Mouse (Mus musculus) embryo, embryonic 11 days (tissue): ENCODE results near the gene Supt6.

Experiments
- DNase-seq: peaks from one replicate; pipeline ENCODE4 v3.0.0-alpha.2; 2015

Gene Supt6

DNA sequence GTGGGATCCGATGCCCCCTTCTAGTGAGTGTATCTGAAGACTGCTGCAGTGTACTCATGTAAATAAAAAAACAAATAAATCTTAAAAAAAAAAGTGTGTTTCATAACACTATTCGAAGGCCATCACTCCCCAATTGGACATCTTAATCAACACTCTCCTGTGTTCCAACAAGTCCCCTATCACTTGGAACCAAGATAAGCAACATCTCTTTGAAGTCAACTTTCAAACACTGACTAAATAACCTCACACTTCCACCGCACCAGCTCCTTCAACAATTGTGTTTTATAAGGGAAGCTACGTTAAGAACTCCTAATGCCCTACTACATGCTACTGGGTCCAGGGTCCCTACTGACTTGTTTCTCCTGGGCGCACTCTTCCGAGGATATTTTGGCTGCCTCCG lies 63.3 kb downstream of the Supt6 start:
- DNase-seq, result no peak

DNA sequence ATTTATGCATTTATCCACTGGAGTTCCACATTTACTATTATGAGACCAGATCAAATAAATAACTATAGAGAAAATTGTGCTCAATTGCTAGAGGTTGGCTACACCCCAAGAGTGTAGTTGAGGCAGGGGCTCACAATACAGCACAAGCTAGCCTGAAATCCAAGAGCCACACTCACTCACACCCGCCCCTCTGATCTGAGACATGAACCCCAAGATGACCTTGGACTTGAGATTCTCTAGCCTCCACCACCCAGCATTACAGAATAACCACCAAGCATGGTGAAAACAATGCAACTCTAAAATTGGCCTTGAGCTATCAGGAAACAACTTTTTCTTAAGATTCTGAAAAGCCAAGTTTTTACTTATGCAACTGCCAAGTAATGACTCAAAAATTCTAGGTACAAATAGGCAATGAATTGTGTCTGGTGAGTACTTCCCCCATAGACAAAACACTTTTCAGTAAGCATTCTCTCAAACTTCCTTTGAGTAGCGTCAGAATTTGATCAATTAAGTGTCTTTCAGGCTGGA lies 63.9 kb downstream of the Supt6 start:
- no peak for DNase-seq

DNA sequence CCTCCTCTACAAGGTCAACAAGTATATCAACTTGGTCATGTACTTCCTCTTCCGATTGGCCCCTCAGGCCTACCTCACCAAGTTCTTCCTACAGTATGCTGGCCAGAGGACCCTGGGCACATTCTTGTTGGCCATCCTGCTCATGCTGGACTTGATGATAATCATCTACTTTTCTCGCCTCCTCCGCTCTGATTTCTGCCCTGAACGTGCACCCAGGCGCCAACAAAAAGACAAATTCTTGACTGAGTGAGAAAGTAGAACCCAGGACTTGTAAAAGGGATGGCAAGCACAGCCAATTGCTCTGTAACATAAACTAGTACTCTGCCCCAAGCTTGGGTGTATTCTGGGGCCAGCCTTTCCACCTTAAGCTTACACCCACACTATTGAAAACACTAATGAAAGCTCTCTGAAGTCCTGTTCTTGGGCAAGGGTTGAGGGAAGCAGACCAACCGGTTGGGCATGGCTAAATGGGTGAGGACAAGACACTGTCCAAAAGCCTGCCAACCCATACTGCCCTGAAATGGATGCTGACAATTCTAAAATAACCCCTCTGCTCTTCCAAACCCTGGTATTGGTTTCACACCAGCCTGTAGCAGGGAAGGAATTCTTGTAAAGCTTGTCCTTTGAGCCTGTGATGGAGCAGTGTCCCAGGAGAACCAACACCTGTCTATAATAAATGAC lies 65.6 kb downstream of the Supt6 start:
- no peak for DNase-seq

DNA sequence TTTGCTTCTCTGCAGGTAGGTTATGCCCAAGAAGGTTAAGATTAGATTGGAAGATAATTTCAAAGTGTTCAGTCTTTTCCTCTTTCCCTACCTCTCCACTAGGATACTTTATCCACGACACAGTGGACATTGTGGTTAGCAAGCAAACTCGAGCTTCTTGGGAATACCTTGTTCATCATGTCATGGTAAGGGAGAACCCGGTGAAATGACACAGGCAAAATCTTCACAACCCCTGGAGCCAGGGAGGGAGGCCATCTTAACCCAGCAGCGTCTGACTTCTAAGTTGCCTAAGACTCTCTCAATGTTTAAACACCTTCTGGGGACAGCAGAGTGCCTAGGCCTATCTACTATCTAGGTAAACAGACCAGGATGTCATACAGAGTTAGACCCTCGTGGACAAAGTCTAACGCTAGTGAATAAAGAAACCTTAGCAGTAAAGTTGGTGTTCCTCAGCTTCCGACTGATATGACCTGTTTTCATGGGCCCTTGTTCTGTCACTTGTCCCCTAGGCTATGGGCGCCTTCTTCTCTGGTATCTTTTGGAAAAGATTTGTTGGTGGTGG lies 66.3 kb downstream of the Supt6 start:
- DNase-seq, result no peak

DNA sequence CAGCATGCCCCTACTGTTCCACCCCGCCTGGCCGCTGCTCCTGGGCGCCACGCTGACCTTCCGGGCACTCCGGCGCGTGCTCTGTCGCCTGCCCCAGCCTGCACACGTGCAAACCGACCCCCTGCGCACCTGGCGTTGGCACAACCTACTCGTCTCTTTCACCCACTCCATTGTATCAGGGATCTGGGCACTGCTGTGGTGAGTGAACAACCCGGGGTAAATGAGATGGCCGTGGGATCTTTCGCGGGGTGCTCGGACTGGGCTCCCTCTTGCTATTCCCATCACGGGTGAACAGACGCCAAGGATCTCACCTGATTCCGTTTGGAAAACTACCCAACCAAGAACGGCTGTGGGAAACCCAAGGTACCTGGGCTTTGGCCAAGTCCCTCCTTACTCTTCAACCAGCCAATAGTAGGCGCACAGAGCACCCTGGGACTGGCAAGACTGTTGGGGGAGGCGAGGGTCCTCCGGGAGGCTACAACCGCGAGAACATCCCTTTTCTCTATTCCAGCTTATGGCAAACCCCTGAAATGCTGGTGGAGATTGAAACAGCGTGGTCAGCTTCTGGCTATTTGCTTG lies 66.8 kb downstream of the Supt6 start:
- DNase-seq, result peak; percentile 68

DNA sequence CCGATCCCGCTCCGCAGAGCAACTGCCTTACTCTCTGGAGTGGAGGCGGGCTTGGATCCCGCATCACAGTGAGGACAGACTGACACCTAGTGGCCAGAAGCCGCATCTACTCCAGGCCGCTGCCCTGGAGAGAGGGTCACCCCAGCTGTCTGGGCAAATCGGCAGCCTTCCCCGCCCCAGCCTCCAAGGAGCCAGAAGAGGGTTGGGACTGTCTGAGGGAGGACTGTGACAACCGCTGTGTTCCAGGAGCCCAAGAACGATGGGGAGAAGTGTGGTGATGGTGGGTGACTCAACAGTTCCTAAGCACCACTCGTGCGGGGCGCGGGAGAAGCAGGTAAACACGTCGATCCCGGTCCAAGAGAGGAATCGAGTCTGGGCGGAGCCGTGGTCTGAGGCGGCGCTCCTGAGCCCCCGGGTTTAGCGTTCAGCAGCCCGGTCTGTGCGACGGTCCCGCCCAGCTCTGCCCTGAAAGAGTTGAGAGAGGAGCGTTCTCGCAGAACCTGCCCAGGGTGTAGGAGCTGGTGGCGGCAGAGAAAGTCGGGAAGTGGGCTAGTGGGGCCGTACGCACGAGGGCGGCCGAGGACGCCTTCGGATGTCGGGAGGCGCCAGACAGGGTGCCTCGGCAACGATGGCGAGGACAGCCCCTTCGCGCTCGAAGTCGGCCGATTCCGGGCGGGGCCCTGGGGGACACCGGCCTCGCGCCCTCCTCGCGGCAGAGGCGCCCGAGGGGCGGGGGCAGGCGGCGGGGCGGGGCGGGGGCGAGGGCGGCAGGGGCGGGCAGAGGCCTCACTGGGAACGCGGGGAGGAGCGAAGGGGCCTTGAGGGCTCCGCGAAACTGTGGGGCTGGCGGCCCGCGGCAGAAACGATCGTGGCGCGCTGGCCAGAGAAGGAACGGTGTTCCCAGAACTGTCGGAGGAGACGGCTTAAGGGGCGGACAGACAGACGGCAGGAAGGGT lies 67.6 kb downstream of the Supt6 start:
- DNase-seq, result peak; percentile 96

DNA sequence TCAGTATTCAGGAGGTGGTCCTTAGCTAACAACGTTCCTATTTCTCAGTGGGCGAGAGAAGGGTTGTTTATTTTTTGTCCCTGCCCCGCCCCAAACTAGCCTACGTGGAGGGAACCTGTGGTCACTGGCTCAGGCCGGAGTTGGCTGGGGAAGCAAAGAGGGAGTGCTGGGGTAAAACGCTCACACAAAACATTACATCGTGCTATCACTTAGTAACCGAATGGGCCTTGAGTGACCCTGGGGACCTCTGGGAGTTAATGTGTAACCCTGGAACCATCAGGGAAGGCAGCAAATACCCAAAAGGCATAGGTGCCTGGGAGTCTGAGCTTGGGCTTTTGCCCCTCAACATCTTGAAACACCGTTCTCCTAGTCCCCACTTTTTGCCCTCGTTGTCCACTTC lies 68.3 kb downstream of the Supt6 start:
- DNase-seq, result peak; percentile 54

DNA sequence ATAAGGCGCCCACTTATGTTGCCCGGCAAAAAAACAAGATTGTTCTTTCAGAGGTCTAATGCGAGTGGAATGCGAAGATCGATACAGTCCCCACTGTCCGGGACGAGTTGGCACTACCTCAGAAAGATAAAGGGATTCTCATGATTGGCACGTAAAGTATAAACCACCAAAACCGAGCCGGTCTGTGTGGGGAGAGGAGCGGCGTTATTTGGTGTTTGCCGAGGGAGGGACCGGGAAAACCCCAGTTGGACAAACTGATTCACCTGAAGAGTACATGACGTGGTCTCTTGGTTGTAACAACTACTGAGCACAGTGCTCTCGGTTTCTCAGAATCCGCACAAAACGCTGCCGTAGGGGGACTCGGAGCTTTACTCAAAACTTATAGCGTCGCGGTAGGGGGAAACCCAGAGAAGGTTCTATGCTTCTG lies 68.9 kb downstream of the Supt6 start:
- DNase-seq, result peak; percentile 29

DNA sequence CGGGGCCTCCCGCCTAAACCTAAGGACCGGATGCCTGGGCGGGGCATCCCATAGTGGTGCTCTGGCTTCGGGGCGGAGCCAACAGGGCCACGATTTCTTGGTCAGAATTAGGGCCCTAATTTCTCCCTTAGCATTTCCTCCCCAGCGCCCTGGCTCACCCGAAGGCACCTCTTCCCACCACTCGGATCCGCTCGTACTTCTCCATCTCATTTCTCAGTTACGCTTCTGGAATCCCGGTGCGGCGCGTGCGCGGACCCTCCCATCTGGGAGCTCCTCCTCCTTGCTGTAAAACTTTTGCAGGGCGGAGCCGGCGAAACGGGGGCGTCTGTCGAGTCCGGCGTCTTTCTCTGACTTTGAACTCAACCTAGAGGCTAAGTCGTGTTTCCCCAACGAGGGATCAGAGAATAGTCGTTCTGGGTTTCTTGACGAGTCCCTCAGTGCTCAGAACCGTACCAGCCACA lies 69.4 kb downstream of the Supt6 start, which contains the start of the genes Nek8 and Tlcd1:
TSS of gene Nek8 (minus strand) at position 274 of the 461 bp plus-strand sequence.
TSS of gene Tlcd1 (plus strand) at position 310 of the 461 bp plus-strand sequence.
- peak; percentile 97 for DNase-seq

DNA sequence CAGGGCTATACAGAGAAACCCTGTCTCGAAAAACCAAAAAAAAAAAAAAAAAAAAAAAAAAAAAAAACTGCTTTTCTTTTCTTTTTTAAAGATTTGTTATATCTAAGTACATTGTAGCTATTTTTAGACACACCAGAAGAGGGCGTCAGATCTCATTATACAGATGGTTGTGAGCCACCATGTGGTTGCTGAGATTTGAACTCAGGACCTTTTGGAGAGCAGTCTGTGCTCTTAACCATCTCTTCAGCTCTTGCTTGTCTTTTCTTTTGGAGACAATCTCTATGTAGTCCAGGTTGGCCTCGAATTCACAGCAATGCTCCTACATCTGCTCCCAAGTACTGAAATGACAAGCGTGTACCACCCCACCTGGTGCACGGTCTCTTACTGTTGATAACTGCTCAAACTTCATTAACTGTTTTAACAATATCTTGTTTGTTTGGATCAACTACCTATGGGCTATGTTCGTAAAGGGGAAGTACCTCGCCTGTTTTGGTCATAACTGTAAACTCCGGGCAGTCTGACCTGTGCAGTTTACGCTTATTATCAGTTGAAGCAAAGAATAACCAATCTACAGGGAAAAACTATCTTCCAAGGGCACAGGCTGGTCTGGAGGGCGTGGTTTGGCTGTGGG lies 69.9 kb downstream of the Supt6 start:
- no peak for DNase-seq

DNA sequence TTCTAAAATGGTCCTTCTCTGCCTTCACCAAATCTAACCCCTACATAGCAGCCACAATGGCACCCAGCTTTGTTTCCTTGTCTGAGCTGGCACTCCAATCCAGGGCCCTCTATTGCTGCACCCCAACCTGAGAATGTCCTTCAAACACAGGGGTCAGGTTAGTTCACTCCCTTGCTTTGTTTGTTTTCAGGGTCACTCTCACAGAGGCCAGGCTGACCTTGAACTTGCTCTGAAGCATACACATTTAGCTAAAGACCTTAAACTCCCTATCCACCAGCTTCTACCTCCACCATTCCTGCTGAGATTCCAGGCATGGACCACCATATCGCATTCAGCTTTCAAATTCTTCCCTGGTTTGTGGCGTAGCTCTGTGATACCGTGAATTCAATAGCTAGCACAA lies 71.3 kb downstream of the Supt6 start:
- no peak for DNase-seq

DNA sequence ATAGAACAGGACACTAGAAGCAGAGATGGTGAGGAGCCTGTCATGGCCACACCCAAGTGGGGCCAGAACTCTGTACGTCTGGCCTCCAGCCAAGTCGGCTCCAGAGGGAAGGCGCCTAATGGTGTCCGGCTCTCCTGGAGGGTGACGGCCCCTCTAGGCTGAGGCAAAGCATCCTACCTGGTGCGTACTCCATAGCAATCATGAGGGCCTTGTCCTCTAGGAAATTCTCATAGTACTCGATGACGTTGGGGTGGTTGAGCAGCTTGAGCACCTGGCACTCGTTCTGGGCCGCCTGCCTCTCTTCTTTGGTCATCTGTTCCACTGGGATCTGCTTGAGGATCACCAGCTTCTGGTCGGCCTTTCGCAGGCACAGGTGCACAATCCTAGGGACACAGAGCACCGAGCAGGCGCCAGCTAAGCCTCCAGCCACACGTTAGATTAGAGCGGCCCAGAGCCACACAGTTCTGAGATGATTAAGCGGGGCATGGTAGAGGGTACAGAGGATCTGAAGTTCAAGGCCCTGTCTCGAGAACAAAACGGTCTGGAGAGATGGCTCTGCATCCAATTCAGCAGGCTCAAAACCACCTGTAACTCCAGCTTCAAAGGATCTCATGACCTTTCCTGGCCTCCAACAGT lies 72.9 kb downstream of the Supt6 start:
- DNase-seq, result no peak

DNA sequence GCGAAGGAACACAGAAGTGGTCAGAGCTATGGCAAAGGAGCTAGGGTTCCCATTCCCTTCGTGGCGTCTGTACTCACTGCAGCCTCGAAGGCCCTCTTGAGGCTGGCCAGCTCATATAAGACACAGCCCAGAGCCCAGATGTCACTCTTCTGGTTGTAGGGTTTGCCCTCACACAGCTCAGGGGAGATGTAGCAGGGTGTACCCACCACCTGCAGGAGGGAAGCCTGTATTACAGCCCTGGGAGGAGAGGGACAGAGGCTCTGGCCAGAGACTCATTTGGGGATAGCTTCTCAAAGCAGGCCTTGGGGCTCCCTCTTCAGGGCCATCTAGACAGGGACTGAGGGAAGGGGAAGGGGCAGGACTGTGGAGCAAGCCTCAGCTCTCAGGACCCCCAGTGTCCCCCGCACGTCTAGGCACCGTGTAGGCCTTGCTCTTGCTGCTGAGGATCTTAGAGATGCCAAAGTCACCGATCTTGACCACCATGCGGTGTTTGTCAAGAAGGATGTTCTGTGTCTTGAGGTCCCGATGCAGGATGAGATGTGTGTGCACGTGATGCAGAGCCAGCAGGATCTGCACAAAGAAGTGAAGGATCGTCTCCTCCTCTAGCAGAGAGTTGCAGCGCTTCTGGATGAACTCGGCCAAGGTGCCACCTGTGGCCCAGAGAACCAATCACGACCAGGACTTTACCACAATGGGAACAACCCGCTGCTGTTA lies 73.6 kb downstream of the Supt6 start:
- no peak for DNase-seq

DNA sequence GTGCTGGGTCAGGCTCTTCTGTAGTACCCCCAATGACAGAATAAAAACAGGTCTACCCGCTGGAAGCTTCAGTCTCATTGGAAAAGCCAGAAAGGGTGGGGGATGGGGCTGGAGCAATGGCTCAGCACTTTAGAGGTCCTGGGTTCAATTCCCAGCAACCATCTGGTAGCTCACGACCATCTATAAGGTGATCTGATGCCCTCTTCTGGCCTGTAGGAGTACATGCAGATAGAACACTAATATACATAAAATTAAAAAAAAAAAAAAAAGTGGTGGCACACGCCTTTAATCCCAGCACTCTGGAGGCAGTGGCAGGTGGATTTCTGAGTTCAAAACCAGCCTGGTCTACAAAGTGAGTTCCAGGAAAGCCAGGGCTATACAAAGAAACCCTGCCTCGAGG lies 74.5 kb downstream of the Supt6 start:
- no peak for DNase-seq

DNA sequence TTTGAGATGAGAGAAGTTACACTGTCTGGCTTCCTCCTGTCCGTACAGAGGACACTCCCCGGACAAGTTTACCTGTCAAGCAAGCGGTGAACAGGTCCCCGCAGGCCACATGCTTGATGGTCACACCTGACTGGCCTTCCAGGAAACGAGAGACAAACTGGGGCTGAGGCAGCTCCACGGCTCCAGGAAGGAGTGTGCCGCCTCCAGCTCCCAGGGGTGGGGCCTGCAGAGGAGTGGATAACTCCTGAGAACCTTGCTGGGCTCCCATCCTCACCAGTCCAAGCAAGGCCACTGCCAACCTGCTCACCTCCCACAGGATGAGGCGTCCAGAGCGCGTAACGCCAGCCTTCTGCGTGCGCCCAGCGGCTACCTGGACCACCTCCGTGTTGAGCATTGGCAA lies 75.5 kb downstream of the Supt6 start:
- no peak for DNase-seq

DNA sequence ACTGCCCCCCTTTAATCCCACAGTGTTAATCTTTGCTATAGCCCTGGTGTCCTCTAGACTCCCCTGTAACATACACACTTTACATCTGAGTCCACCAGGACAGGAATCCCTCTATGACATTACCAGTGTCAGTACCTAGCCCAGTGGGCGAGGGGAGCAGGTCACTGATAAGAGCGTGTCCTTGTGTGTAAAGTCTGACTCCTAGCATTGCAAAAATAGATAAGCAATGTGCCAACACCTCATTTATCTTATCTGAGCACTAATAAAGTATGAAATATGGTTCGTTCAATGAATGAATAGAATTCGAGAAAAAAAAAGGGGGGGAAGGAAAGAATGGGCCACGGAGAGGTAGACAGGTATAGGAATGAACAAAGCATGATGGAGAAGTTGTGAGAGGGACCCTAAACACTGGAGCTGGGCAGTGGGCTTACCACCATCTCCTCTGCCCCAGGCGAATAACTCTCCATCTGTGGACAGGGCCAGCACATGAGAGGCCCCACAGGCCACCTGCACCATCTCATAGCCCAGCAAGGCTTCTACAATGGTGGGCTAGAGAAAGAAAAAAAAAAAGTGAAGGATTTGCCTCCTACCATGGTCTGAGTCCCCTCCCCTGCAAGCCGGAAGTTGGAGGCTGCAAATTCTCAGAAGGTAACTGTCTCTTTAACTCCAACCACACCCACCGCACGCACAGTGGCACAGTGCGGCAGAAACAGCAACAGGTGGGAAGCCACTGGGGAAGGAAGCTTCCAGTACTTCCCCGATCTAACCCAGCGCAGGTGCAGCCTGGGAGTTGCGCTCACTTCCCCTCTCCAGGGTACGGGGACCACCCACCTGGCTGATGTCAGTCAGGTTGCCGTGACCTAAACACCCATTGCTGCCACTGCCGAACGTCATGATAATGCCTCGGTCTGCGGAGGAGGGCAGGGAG lies 77.0 kb downstream of the Supt6 start:
- no peak for DNase-seq

DNA sequence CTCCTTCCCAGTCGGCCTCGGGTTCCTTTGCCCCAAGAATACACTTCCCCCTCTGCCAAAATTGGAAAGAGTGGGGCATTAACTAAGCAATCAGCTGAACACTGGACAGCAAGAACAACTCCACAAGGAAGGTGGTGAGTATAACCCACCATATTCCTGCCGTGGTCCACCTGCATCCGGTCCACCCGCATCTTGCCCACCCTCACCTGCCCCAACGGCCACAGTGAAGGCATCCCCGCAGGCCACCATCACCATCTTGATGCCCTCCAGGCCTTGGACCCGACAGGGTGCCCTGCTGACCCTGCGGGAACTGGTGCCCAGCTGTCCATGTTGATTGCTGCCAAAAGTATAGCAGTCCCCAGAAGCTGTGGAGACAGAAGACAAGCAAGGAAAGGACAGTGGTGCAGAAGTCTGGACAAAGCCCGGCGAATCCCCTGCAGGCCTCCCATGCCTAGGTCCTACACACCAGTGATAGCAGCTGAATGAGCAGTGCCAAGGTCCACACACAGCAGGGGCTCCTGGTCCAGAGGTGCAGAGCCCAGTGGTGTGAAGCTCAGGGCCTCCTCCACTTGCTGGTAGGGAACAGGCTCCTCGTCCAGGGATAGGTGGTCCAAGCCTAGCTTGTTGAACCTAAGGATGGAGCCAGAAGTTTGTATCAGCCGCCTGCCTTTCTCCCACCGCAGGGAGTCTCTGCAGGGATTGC lies 78.4 kb downstream of the Supt6 start:
- no peak for DNase-seq

DNA sequence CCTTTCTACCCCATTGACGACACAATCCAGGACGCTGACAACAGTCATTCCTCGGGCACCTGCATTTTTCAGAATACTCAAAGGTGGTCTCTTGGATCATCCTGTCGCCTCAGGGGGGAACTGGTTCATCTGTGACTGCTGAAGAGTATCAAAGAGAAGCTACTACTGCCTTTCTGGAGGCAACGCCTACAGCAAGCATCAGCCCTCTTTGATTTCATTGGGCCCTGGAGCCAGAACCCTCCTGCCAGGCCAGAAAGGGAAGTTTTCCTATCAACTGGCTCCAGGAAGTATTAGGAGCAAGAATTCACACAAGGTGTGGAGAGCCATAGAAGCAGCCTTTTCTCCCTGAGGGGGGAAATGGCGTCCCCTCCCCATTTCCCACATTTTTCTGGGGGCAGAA lies 79.1 kb downstream of the Supt6 start:
- DNase-seq, result no peak

DNA sequence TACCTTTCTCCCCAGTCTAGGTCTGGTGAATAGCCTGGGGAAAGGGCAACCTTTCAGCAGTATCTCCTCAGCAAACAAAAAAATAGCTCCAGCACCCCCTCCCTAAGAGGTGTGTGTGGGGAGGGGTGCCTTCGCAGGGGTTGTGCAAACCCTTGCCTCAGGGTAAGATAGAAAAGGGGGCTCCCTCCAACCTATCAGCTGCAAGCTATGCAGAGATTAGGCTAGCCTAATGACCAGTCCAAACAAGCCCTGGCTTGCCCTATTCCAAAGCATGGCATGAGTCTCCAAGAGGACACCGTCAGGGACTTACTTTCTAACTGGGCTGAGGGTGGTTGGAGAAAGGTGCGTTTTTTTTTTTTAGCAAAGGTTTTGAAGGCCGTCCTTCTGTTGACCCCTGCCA lies 79.6 kb downstream of the Supt6 start:
- no peak for DNase-seq

DNA sequence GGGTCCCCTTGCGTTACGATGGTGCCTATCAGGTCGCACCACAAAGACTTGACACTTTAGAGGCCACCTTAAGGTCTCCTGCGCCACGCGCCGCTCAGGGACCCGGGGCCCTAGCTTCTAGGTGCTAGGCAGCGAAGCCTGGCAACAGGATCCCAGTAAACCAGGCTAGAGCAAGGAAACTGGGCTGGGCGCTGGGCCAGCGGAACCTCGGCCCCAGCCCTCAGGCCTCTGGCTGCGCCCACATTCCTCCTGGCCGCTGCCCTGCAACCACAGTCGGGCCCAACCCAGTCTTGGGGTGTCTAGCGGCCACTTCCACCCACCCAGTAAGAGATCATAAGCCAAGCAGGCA lies 80.1 kb downstream of the Supt6 start:
- DNase-seq, result no peak
